Mouse (Mus musculus): ENCODE results near the gene Kmt5b.

- TF ChIP-seq ZNF384 (IDR thresholded peaks at IDR 0.05; ENCODE audit: low read depth, low read length) (no peak), ZC3H11A (IDR thresholded peaks at IDR 0.05; ENCODE audit: borderline replicate concordance, low read depth, low read length) (no peak)
Measured at GRCm38 (mm10) chr19:3743851-3744512, 23.2 kb upstream of the Kmt5b start.
